Mouse (Mus musculus) cerebellum, postnatal 14 days (tissue): Measurements from ENCODE around the gene Cabs1.

Experiments used
- DNase-seq, 2 experiments: peaks; one replicate each; pipeline ENCODE4 v3.0.0; 2021; ENCODE audit warnings: mixed read lengths in 2 of 2

The Cabs1 gene

GRCm38 (mm10) chr5:87979139-87979538 is at the start of gene Cabs1:
TSS of gene Cabs1 (plus strand) at chr5:87979439.
- DNase-seq: no peak

- DNase-seq: no peak
Observed at GRCm38 (mm10) chr5:87931603-87932002, 47.6 kb upstream of the Cabs1 start.

- DNase-seq: peak in 1 of 2 experiments; percentile 2
Observed at GRCm38 (mm10) chr5:87940752-87941151, 38.5 kb upstream of the Cabs1 start.

GRCm38 (mm10) chr5:87942515-87942914 is 36.7 kb upstream of the Cabs1 start:
- DNase-seq: no peak

GRCm38 (mm10) chr5:87951836-87952235 is 27.4 kb upstream of the Cabs1 start:
- no peak for DNase-seq

GRCm38 (mm10) chr5:87969201-87969600 is 10.0 kb upstream of the Cabs1 start, which contains the start of the genes 2310003L06Rik and Gm28434:
TSS of gene 2310003L06Rik (plus strand) at chr5:87969459.
TSS of gene Gm28434 (plus strand) at chr5:87969517.
- no peak for DNase-seq

GRCm38 (mm10) chr5:87982468-87983214 is 3.4 kb downstream of the Cabs1 start:
- DNase-seq: peak in 1 of 2 experiments; percentile 4

GRCm38 (mm10) chr5:88002249-88002648 is 23.0 kb downstream of the Cabs1 start, which contains the start of gene Smr3a:
TSS of gene Smr3a (plus strand) at chr5:88002549.
- no peak for DNase-seq

- no peak for DNase-seq
Observed at GRCm38 (mm10) chr5:88005241-88005640, 26.0 kb downstream of the Cabs1 start.
